Mouse (Mus musculus) bone marrow, adult 2 months (tissue): ENCODE data around the gene Eif4g3. TPM values are rescaled to one million over a fixed set of nuclear protein-coding genes. Genes with fewer than 3 reads are reported as not detected.

ENCODE experiments used
- H3K27ac ChIP-seq: fragments of 200-500 bp; 2 replicates; pipeline ENCODE4 v1.5.1; 2012; ENCODE audit warnings: low read depth, mild to moderate bottlenecking, control low read depth, inconsistent platforms, low read length; ENCODE audit not compliant: control insufficient read depth, poor library complexity, insufficient read depth
- H3K4me1 ChIP-seq: fragments of 200-500 bp; 2 replicates; pipeline ENCODE4 v1.6.1; 2011; ENCODE audit warnings: low read length; ENCODE audit not compliant: control insufficient read depth, insufficient read depth
- H3K4me3 ChIP-seq: fragments of 200-500 bp; replicated peaks from 2 replicates; pipeline ENCODE3; 2011; ENCODE audit warnings: mild to moderate bottlenecking, low read depth, low read length, control low read depth; ENCODE audit not compliant: control insufficient read depth
- CTCF ChIP-seq: fragments of 200-500 bp; IDR thresholded peaks from 2 replicates; pipeline ENCODE4 v1.5.1; 2011; ENCODE audit warnings: low read length, control low read depth; ENCODE audit not compliant: control insufficient read depth, insufficient read depth
- POLR2A ChIP-seq: fragments of 200-500 bp; IDR thresholded peaks from 2 replicates; pipeline ENCODE4 v1.6.1; 2011; ENCODE audit warnings: low read depth, mild to moderate bottlenecking, control low read depth, low read length, borderline replicate concordance; ENCODE audit not compliant: control insufficient read depth
- WGBS: fragments of 180-500 bp; shearing (Covaris S2); methylation state at CpG from one replicate; pipeline ENCODE4 v1.1.7; 2018; 5-methylcytosine and 5-hydroxymethylcytosine counted together
- polyA plus RNA-seq: library from polyadenylated mRNA; stranded (reverse); fragments of >200 nt; gene quantifications from 2 replicates; pipeline ENCODE4 v1.2.4, GENCODE M21; 2011; ENCODE audit warnings: low replicate concordance; ENCODE audit not compliant: missing spikeins, insufficient read depth, insufficient read length

Eif4g3 gene
- polyA plus RNA-seq, 1 experiment: 75.0 TPM

- WGBS: 75% methylated on average over 7 of the region's 7 CpGs
- Histone ChIP-seq H3K4me3 (no peak overlapping the region), H3K4me1 (no peaks in the 10 kb centered on the region; the same call in 1 of the 2 replicates), H3K27ac (no peak overlapping the region)
- TF ChIP-seq POLR2A (no peak), CTCF (no peak)
These were observed 73.6 kb downstream of the Eif4g3 start for GRCm38 (mm10) chr4:138066421-138066820.

- WGBS: 73% methylated on average over 3 of the region's 3 CpGs
- no peak overlapping the region for H3K27ac ChIP-seq
- H3K4me3 ChIP-seq: no peak overlapping the region
- TF ChIP-seq POLR2A (no peak), CTCF (no peak)
- H3K4me1 ChIP-seq: no peaks in the 10 kb centered on the region; the same call in 1 of the 2 replicates
These were observed 75.0 kb downstream of the Eif4g3 start for GRCm38 (mm10) chr4:138067858-138068257.

- WGBS: 40% methylated on average over 2 of the region's 2 CpGs
- no peaks in the 10 kb centered on the region; the same call in 1 of the 2 replicates for H3K4me1 ChIP-seq
- 0 out of 2 replicates have a peak overlapping the region, but pooled peaks have one; percentile 10 for H3K27ac ChIP-seq
- TF ChIP-seq CTCF (no peak), POLR2A (no peak)
- no peak overlapping the region for H3K4me3 ChIP-seq
These were observed 75.8 kb downstream of the Eif4g3 start for GRCm38 (mm10) chr4:138068598-138068997.

GRCm38 (mm10) chr4:138069371-138069770 is 76.5 kb downstream of the Eif4g3 start:
- Histone ChIP-seq H3K4me3 (no peak overlapping the region), H3K4me1 (no peaks in the 10 kb centered on the region; the same call in 1 of the 2 replicates), H3K27ac (no peak overlapping the region)
- TF ChIP-seq POLR2A (no peak), CTCF (no peak)
- WGBS: 84% methylated on average over 4 of the region's 4 CpGs

DNA sequence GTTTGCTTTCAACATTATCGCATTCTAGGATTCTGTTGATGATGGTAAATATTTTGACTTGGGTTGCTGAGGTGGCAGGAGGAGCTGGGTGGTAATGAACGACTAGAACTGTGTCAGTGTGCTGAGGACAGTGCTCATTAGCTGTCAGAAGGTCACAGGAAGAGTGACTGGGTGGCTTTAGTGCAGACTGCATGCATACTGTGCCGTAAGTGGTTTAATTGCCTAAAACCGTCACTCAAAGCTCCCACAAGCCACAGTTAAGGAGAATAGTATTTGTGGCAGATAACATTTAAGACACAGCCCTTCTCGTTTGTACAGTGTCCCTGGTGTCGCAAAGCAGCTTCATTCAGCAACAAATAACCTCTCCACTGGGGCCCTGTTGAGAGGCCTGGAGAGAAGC is 78.7 kb downstream of the Eif4g3 start:
- 67% methylated on average over 6 of the region's 6 CpGs for WGBS
- no peaks in the 10 kb centered on the region; the same call in 1 of the 2 replicates for H3K4me1 ChIP-seq
- no peak overlapping the region for H3K4me3 ChIP-seq
- H3K27ac ChIP-seq: no peak overlapping the region
- TF ChIP-seq POLR2A (no peak), CTCF (no peak)

- no peak overlapping the region for H3K27ac ChIP-seq
- H3K4me3 ChIP-seq: no peak overlapping the region
- 92% methylated on average over 11 of the region's 11 CpGs for WGBS
- peaks cover 1% of the 10 kb centered on the region; the same call in 1 of the 2 replicates for H3K4me1 ChIP-seq
- no peak for TF ChIP-seq POLR2A
- TF ChIP-seq CTCF: no peak
These were observed 80.3 kb downstream of the Eif4g3 start for GRCm38 (mm10) chr4:138073086-138073485.

GRCm38 (mm10) chr4:138073531-138073930 is 80.7 kb downstream of the Eif4g3 start:
- H3K27ac ChIP-seq: no peak overlapping the region
- no peak for TF ChIP-seq POLR2A
- no peak for TF ChIP-seq CTCF
- 75% methylated on average over 7 of the region's 7 CpGs for WGBS
- no peak overlapping the region for H3K4me3 ChIP-seq
- H3K4me1 ChIP-seq: peaks cover 1% of the 10 kb centered on the region; the same call in 1 of the 2 replicates

- H3K4me3 ChIP-seq: no peak overlapping the region
- TF ChIP-seq POLR2A (no peak), CTCF (no peak)
- WGBS: 74% methylated on average over 6 of the region's 6 CpGs
- H3K27ac ChIP-seq: no peak overlapping the region
- H3K4me1 ChIP-seq: peaks cover 4% of the 10 kb centered on the region; the same call in 1 of the 2 replicates
These were observed 82.2 kb downstream of the Eif4g3 start for GRCm38 (mm10) chr4:138074896-138075584.

DNA sequence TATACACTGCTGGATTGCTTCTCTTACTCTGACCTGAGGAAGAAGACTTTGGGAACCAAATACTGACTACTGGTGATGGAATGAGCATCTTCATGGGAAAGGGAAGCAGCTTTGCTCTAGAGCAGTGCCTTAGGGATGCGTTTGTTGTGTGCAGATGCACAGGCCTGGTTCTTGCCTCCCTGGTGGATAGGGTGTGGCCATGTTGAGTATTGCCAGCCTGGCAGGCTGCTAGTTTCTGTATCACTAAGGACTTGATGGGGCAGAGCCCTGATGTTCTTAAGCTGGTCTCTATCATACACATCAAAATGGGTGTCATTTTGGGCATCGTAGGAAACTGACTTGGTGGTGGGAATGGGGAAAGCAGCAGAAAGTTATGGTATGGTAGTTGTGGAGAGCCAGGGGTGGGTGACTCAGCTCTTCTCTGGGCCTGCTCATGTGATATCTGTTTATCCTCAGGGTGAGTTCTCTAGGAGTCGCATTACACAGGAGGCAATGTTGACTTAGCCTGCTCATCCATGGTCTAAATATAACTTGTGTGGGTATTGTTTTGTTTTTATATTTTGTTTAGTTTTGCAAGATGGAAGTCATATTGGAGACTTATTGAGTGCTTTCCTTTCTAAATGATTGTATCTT is 85.0 kb downstream of the Eif4g3 start:
- TF ChIP-seq CTCF (no peak), POLR2A (no peak)
- H3K4me3 ChIP-seq: no peak overlapping the region
- H3K27ac ChIP-seq: no peak overlapping the region
- H3K4me1 ChIP-seq: peaks cover 4% of the 10 kb centered on the region; the same call in 1 of the 2 replicates
- WGBS: 69% methylated on average over 3 of the region's 3 CpGs
